Mouse (Mus musculus) lung, adult 10 weeks (tissue): ENCODE measurements around the gene Gulp1. TPM values are rescaled to one million over a fixed set of nuclear protein-coding genes. Genes with fewer than 3 reads are reported as not detected.

Experiments
- polyA plus RNA-seq: library from polyadenylated mRNA; stranded (reverse); fragments of 350-450 nt; fragmentation: Illumina TruSeq; extraction: RNeasy Lipid Tissue Mini Kit (QIAGEN cat#74804); gene quantifications from one replicate; pipeline ENCODE4 v1.2.3, GENCODE M21; 2014; ENCODE audit warnings: low read depth, low replicate concordance; ENCODE audit not compliant: insufficient read depth

Gulp1 gene
- 11.8 TPM for polyA plus RNA-seq

DNA sequence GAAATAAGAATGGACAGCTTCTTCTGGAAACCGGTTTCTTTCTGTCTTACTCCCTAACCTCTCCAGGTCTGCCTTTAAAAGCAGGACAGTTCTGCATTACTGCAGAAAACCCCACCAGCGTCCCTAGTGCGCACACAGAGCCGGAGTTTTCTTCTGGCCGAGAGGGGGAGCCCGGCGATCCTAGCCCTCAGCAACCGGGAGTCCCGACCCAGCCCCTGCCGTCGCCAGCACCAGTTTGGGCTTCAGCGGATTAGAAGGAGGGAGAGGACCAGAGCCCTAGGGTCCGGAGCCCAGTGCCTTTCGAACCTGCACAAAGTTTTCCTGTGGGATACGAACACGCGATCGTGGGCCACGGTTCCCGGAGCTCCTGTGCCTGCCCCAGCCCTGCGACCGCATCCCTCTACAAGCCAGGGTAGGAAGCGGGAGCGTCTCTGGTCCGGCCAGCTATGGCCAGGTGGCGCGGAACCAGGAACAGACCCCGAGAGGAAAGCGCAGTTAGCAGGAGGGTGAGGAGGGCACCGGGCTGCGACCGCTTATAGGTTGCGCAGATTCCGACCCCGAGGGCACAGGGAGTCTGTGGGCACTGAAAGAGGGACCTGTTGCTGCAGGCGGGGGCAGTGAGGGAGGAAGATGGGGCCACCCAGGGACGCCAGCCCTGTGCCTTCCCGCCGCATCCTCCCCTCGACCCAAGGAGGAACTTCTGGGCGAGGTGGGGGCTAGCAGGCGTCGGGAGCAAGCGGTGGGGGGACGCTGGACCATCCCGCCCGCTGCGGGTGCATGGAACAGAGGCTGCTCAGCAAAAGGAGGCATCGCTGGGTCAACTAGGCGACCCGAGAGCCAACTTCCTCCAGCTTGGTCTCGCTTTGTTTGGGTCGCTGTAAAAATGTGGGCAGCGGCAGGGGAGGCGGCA lies at the start of gene Gulp1:
Gene Gulp1, plus strand, starts transcription at position 51 of the 910 bp plus-strand sequence.

